Mouse (Mus musculus) spleen, postnatal 4 days (tissue): ENCODE measurements around the gene Rptor.
A peak's percentile ranks its signal among the peaks of the same experiment; 100 is the strongest.

Source experiments
- DNase-seq, 2 experiments: peaks; one replicate each; pipeline ENCODE4 v3.0.0; 2022; ENCODE audit warnings: low spot score in 2 of 2

Gene Rptor

GRCm38 (mm10) chr11:119855999-119856398 lies 253.3 kb downstream of the Rptor start:
- no peak for DNase-seq

- DNase-seq, result no peak
These were observed 260.0 kb downstream of the Rptor start for GRCm38 (mm10) chr11:119862523-119863299.

- no peak for DNase-seq
These were observed 260.7 kb downstream of the Rptor start for GRCm38 (mm10) chr11:119863421-119863821.

- DNase-seq, result no peak
These were observed 264.1 kb downstream of the Rptor start for GRCm38 (mm10) chr11:119866837-119867236.

GRCm38 (mm10) chr11:119868138-119868537 lies 265.4 kb downstream of the Rptor start:
- no peak for DNase-seq

- DNase-seq, result no peak
These were observed 265.9 kb downstream of the Rptor start for GRCm38 (mm10) chr11:119868556-119868955.

- DNase-seq, result no peak
These were observed 268.4 kb downstream of the Rptor start for GRCm38 (mm10) chr11:119871141-119871540.

GRCm38 (mm10) chr11:119873643-119874042 lies 270.9 kb downstream of the Rptor start:
- DNase-seq, result no peak

GRCm38 (mm10) chr11:119874841-119875240 lies 272.1 kb downstream of the Rptor start:
- no peak for DNase-seq

GRCm38 (mm10) chr11:119875685-119876084 lies 273.0 kb downstream of the Rptor start:
- DNase-seq, result no peak

- no peak for DNase-seq
These were observed 274.4 kb downstream of the Rptor start for GRCm38 (mm10) chr11:119877124-119877523.

- DNase-seq, result no peak
These were observed 276.9 kb downstream of the Rptor start for GRCm38 (mm10) chr11:119879573-119879972.

GRCm38 (mm10) chr11:119883646-119884045 lies 280.9 kb downstream of the Rptor start:
- no peak for DNase-seq

- DNase-seq, result no peak
These were observed 287.3 kb downstream of the Rptor start for GRCm38 (mm10) chr11:119889966-119890365.

- no peak for DNase-seq
These were observed 289.0 kb downstream of the Rptor start for GRCm38 (mm10) chr11:119891601-119892215.

- no peak for DNase-seq
These were observed 291.0 kb downstream of the Rptor start for GRCm38 (mm10) chr11:119893667-119894236.

- DNase-seq, result peak in 1 of 2 experiments; percentile 45
These were observed 291.9 kb downstream of the Rptor start for GRCm38 (mm10) chr11:119894634-119895033.

- DNase-seq, result no peak
These were observed 294.3 kb downstream of the Rptor start for GRCm38 (mm10) chr11:119897041-119897440.

- no peak for DNase-seq
These were observed 296.3 kb downstream of the Rptor start for GRCm38 (mm10) chr11:119898976-119899375.

GRCm38 (mm10) chr11:119901174-119901573 lies 298.5 kb downstream of the Rptor start:
- no peak for DNase-seq

- no peak for DNase-seq
These were observed 300.2 kb downstream of the Rptor start for GRCm38 (mm10) chr11:119902891-119903290.

GRCm38 (mm10) chr11:119904621-119905286 lies 302.0 kb downstream of the Rptor start:
- peak; percentile 48 to 79 for DNase-seq
